Mouse (Mus musculus) E14TG2a.4 (cell line): ENCODE data around the gene Ercc8.

ENCODE experiments used
- H3K27me3 ChIP-seq: 2 replicates; pipeline ENCODE4 v1.6.1; 2014; ENCODE audit warnings: low read length, control low read depth; ENCODE audit not compliant: insufficient read depth
- H3K36me3 ChIP-seq: 2 replicates; pipeline ENCODE4 v1.6.1; 2014; ENCODE audit warnings: low read length, control low read depth; ENCODE audit not compliant: insufficient read depth
- H3K4me1 ChIP-seq: replicated peaks from 2 replicates; pipeline ENCODE4 v1.6.1; 2014; ENCODE audit warnings: low read depth, low read length, control low read depth
- H3K4me3 ChIP-seq: replicated peaks from 2 replicates; pipeline ENCODE4 v1.5.1; 2014; ENCODE audit warnings: mild to moderate bottlenecking, low read length
- H3K9me3 ChIP-seq: 2 replicates; pipeline ENCODE4 v1.6.1; 2014; ENCODE audit warnings: low read length, control low read depth
- CTCF ChIP-seq: conservative IDR thresholded peaks from 2 replicates; pipeline ENCODE4 v1.5.1; 2014; ENCODE audit warnings: low read length
- NANOG ChIP-seq: IDR thresholded peaks from 2 replicates; pipeline ENCODE4 v1.6.1; 2014; ENCODE audit warnings: borderline replicate concordance, low read length, mixed read lengths
- POU5F1 ChIP-seq: IDR thresholded peaks from 2 replicates; pipeline ENCODE4 v1.6.1; 2014; ENCODE audit warnings: low read length, borderline replicate concordance

Gene Ercc8

DNA sequence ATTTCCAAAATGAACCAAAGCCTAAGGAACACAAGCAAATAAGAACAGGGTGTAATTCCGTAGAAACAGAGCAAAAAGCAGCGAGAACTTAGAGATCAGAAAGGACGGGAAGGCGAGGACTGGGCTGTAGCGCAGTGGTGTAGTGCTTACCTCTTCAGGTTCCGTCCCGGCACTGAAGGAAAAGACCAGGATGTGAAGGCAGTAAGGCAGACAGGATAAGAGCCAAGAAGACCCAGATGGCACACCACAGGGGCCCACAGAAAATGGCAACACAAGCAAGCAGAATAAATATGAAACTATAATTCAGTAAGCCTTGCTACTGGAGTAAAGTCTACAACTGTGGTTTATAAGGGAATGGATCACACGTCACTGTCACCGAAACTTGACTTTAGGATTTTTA is 5.4 kb downstream of the Ercc8 start:
- Histone ChIP-seq H3K4me3 (no peak overlapping the region), H3K4me1 (peaks cover 23% of the 10 kb centered on the region), H3K9me3 (no peaks in the 10 kb centered on the region), H3K36me3 (peaks cover 28% of the 10 kb centered on the region), H3K27me3 (no peaks in the 10 kb centered on the region)
- no peak for TF ChIP-seq POU5F1
- no peak for TF ChIP-seq CTCF

DNA sequence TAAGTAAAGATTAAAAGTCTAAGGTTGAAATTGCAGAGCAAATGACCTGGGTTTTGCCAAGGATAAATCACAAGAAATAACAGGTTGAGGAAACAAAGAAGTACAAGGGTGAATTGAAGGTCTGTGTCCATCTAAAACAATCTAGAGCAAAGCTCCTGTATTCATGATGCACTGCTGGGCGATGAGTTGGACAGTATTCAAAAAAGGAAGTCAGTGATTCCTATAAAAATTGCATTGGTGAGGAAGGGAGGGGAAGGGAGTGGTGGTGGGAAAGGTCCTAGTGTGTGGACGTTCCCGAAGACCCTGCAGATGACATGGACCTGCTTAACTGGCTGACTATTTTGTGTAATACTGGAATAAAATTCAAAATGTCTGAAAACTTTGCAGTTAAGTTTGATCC is 6.1 kb downstream of the Ercc8 start:
- Histone ChIP-seq H3K9me3 (no peaks in the 10 kb centered on the region), H3K4me3 (no peak overlapping the region), H3K36me3 (peaks cover 35% of the 10 kb centered on the region), H3K27me3 (no peaks in the 10 kb centered on the region), H3K4me1 (peaks cover 20% of the 10 kb centered on the region)
- no peak for TF ChIP-seq NANOG
- no peak for TF ChIP-seq CTCF
- no peak for TF ChIP-seq POU5F1

DNA sequence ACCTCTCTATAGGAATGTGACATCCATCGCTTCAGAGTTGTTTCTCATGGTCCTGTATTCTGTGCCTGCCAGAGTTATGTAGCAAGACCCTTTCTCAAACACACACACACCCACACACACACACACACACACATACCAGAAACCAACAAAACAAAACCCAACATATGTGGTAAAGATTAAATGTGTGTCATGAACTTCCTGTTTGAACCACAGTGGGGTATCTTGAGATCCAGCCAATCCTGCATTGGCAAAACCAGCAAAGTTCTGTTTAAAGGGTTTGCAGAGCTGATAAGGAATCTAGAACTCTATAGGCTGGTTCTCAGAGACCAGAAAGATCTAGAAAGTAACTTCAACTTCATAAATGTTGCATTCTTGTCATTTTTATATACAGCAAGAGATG is 11.5 kb downstream of the Ercc8 start:
- no peaks in the 10 kb centered on the region for H3K27me3 ChIP-seq
- H3K4me3 ChIP-seq, result no peak overlapping the region
- peaks cover 64% of the 10 kb centered on the region for H3K36me3 ChIP-seq
- no peaks in the 10 kb centered on the region for H3K4me1 ChIP-seq
- no peaks in the 10 kb centered on the region for H3K9me3 ChIP-seq
- no peak for TF ChIP-seq CTCF
- TF ChIP-seq NANOG, result no peak
- TF ChIP-seq POU5F1, result no peak

DNA sequence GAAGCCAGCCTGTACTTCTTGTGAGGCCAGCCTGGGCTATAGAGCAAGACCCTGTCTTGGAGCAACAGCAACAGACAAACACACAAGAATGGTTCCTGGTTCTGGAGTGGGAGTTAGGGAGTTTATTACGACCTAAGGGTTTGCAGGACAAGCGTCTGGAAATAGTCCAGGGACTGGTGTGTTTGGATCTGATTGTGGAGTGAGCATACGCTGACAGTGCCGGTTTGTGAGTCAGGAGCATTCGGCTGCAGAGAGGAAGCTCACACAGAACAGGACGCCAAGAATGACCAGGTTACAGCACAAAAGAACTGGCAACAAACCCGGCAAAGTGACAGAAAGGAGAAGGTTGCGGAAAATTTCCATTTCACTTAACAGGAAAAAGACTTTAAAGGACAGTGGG is 12.0 kb downstream of the Ercc8 start:
- H3K4me3 ChIP-seq, result no peak overlapping the region
- no peaks in the 10 kb centered on the region for H3K9me3 ChIP-seq
- no peak for TF ChIP-seq CTCF
- no peak for TF ChIP-seq NANOG
- TF ChIP-seq POU5F1, result no peak
- peaks cover 68% of the 10 kb centered on the region for H3K36me3 ChIP-seq
- no peaks in the 10 kb centered on the region for H3K27me3 ChIP-seq
- H3K4me1 ChIP-seq, result no peaks in the 10 kb centered on the region

DNA sequence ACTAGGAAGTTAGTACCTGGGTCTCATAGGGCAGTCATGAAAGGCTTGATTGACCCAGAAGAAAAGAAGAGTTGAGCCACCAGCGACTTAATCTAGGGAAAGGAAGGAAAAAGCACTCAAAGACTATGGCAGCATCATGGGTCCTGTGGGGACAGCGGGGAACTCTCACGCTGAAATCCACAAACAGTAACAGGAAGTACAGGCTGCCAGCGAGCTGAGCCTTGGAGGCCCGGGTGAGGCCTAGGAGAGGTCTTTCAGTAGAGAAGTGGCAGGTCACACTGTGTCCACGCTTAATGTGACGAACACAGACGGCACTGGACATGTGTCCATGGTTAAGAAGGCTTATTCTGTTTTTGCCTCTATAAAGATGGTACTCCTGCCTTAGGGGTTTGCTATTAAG is 21.1 kb downstream of the Ercc8 start:
- Histone ChIP-seq H3K4me1 (no peaks in the 10 kb centered on the region), H3K9me3 (peaks cover 8% of the 10 kb centered on the region), H3K36me3 (peaks cover 89% of the 10 kb centered on the region), H3K4me3 (no peak overlapping the region), H3K27me3 (no peaks in the 10 kb centered on the region)
- no peak for TF ChIP-seq NANOG
- TF ChIP-seq CTCF, result no peak
- no peak for TF ChIP-seq POU5F1

DNA sequence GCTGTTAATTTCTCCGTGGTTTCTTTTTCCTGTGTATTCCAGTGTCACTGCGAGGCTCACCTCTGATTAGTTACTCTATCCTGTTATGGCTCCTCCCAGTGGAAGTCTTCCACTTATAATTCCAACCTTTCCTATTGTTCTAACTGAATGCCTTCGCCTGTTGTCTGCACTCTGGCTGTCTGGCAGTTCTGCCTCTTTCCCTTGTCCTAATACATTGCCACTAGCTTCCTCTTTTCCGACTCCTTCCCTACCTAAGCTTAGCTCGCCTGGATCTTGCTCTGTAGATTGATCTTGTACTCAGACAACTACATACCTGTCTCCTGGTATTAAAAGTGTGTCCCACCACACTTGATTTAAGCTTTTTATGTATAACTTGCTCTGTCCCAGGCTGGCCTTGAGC is 22.3 kb downstream of the Ercc8 start:
- Histone ChIP-seq H3K36me3 (peaks cover 88% of the 10 kb centered on the region), H3K4me3 (no peak overlapping the region), H3K9me3 (peaks cover 8% of the 10 kb centered on the region), H3K27me3 (no peaks in the 10 kb centered on the region), H3K4me1 (no peaks in the 10 kb centered on the region)
- no peak for TF ChIP-seq CTCF
- no peak for TF ChIP-seq POU5F1
- no peak for TF ChIP-seq NANOG

DNA sequence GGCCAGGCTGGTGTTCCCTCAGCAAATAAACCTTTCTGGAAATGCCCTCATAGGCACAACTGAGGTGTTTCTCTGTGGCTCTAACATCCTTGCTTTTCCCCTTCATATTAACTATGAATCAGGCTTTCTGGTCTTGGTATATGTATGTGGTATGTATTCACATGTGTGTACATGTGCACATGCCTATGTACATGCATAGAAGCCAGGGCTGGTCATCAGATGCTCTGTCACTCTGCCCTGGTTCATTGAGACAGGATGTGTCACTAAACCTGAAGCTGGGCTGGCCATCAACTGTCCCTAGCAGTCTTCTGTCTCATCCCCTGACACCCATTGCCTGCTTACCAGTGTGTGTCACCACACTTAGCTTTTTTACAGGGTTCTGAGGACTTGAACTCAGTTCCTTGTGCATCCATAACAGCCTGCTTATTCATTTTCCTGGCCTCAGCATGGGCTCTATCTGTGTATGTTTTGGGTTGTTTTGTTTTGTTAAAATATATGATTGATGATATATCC is 26.3 kb downstream of the Ercc8 start:
- H3K9me3 ChIP-seq, result no peaks in the 10 kb centered on the region
- H3K27me3 ChIP-seq, result no peaks in the 10 kb centered on the region
- H3K4me3 ChIP-seq, result no peak overlapping the region
- no peaks in the 10 kb centered on the region for H3K4me1 ChIP-seq
- H3K36me3 ChIP-seq, result peaks cover 74% of the 10 kb centered on the region
- no peak for TF ChIP-seq NANOG
- TF ChIP-seq POU5F1, result no peak
- TF ChIP-seq CTCF, result no peak

DNA sequence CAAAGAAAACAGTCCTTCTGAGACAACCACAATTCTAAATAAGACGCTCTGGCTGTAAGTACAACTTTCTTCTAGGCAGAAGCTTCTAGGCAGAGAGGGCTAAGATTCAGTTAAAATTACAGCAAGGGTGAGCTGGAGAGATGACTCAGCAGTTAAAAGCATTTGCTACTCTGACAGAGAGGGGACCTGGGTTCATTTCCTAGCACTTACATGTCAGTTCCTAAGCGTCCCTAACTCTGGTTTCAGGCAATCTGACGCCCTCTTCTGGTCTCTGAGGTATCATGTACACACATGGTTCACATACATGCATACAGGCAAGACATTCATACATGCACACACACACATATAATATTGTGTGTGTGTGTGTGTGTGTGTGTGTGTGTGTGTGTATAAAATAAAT is 27.0 kb downstream of the Ercc8 start:
- Histone ChIP-seq H3K36me3 (peaks cover 74% of the 10 kb centered on the region), H3K4me1 (no peaks in the 10 kb centered on the region), H3K4me3 (no peak overlapping the region), H3K9me3 (no peaks in the 10 kb centered on the region), H3K27me3 (no peaks in the 10 kb centered on the region)
- no peak for TF ChIP-seq NANOG
- TF ChIP-seq CTCF, result 0 out of 2 replicates have a peak, but pooled peaks have one; percentile 9

DNA sequence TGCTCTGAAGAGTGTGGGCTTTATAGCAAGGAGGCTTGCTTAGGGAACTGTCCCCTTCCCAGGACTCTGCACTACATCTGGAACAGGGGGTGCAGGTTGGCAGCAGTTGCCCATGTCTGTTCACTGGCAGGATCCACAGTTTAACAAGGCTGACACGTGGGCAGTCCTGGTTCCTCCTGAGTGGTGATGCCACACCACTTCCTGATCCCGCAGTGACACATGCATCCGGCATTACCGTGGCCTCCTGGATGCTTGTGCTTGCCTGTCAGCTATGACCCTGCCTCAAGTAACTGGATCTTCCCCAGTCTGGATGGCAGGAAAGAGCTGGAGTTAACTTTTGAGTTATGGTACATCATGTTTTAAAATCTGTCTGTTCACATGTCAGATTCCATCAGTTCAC is 29.5 kb downstream of the Ercc8 start:
- H3K36me3 ChIP-seq, result peaks cover 57% of the 10 kb centered on the region
- TF ChIP-seq NANOG, result no peak
- no peak for TF ChIP-seq POU5F1
- TF ChIP-seq CTCF, result no peak
- H3K4me3 ChIP-seq, result no peak overlapping the region
- no peaks in the 10 kb centered on the region for H3K9me3 ChIP-seq
- H3K27me3 ChIP-seq, result no peaks in the 10 kb centered on the region
- H3K4me1 ChIP-seq, result no peaks in the 10 kb centered on the region

DNA sequence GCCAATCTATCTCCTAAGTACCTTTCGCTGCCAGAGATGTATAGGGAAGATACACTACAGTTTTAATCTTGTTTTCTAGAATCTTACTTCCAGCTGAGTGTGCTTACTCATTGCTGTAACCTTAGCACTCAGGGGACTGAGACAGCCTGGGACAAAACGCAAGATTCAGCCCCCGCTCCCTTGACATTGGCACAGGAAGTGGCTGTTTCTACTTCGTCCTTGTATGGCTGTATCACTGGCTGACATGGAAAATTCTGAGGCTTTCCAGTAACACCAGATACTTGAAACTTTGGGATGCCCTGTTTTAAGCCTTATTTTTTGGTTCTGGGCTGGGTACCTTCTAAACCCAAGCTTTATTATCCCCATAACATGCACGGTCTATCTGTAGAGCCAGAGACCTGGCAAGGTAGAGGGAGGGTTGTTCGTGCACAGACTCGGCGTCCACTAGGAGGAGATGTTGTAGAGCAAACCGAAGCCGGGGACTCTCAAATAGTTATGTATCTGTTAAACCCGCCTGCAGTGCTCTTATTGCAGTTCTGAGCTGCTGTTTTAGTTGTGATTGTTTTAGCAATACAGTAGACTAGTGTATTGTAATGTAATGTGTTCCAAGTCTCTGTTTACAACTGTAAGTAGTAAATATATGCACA is 32.7 kb downstream of the Ercc8 start:
- H3K4me1 ChIP-seq, result no peaks in the 10 kb centered on the region
- peaks cover 64% of the 10 kb centered on the region for H3K36me3 ChIP-seq
- no peaks in the 10 kb centered on the region for H3K27me3 ChIP-seq
- no peak overlapping the region for H3K4me3 ChIP-seq
- no peaks in the 10 kb centered on the region for H3K9me3 ChIP-seq
- TF ChIP-seq NANOG, result no peak
- no peak; the same call in 1 of the 2 replicates for TF ChIP-seq CTCF
- no peak for TF ChIP-seq POU5F1
